Mouse (Mus musculus): ENCODE results near the gene Kcng1. TPM values are rescaled to one million over a fixed set of nuclear protein-coding genes. Genes with fewer than 3 reads are reported as not detected.

Kcng1 gene
- under 1 TPM; 0.21 to 0.26 TPM for total RNA-seq (2021)
- long read RNA-seq, experiment 1 = 0 reads
- long read RNA-seq, experiment 2 = 0 reads

GRCm38 (mm10) chr2:168281582-168281981, at the start of gene Kcng1:
Gene Kcng1 (minus strand): TSS chr2:168281736.
- DNase-seq = no peak

- DNase-seq = no peak
These were observed 49.0 kb upstream of the Kcng1 start for GRCm38 (mm10) chr2:168330421-168331070.

- DNase-seq = peak; percentile 26
These were observed 40.3 kb upstream of the Kcng1 start for GRCm38 (mm10) chr2:168321716-168322374.

- no peak for DNase-seq
These were observed 39.0 kb upstream of the Kcng1 start for GRCm38 (mm10) chr2:168320388-168321182.

GRCm38 (mm10) chr2:168314646-168315446, 33.3 kb upstream of the Kcng1 start:
- no peak for DNase-seq

GRCm38 (mm10) chr2:168312504-168312903, 31.0 kb upstream of the Kcng1 start:
- no peak for DNase-seq

GRCm38 (mm10) chr2:168311006-168311405, 29.5 kb upstream of the Kcng1 start:
- no peak for DNase-seq

GRCm38 (mm10) chr2:168308916-168309315, 27.4 kb upstream of the Kcng1 start:
- DNase-seq = no peak

- no peak for DNase-seq
These were observed 18.1 kb upstream of the Kcng1 start for GRCm38 (mm10) chr2:168299650-168300049.

- no peak for DNase-seq
These were observed 15.0 kb upstream of the Kcng1 start for GRCm38 (mm10) chr2:168296530-168296929.

- DNase-seq = no peak
These were observed 11.0 kb upstream of the Kcng1 start for GRCm38 (mm10) chr2:168292521-168292920.

- DNase-seq = no peak
These were observed 10.5 kb upstream of the Kcng1 start for GRCm38 (mm10) chr2:168292041-168292440.

GRCm38 (mm10) chr2:168289851-168290250, 8.3 kb upstream of the Kcng1 start:
- no peak for DNase-seq

GRCm38 (mm10) chr2:168289016-168289415, 7.5 kb upstream of the Kcng1 start:
- DNase-seq = no peak

GRCm38 (mm10) chr2:168286987-168287386, 5.5 kb upstream of the Kcng1 start:
- DNase-seq = no peak

- no peak for DNase-seq
These were observed 3.6 kb upstream of the Kcng1 start for GRCm38 (mm10) chr2:168285143-168285542.

GRCm38 (mm10) chr2:168280729-168281581, 581 bp downstream of the Kcng1 start:
- peak; percentile 44 for DNase-seq

GRCm38 (mm10) chr2:168274374-168274935, 7.1 kb downstream of the Kcng1 start:
- DNase-seq = no peak

- no peak for DNase-seq
These were observed 8.1 kb downstream of the Kcng1 start for GRCm38 (mm10) chr2:168273387-168273786.

- DNase-seq = no peak
These were observed 13.5 kb downstream of the Kcng1 start for GRCm38 (mm10) chr2:168268033-168268432.

GRCm38 (mm10) chr2:168260900-168261299, 20.6 kb downstream of the Kcng1 start:
- no peak for DNase-seq

Data from gastrocnemius, postnatal 25 days (tissue).